In genomic region chr13:112800597-112801380, GRCm38 (mm10) we compare ENCODE assay signal across 8 mouse cellular contexts. TPM values are rescaled to one million over a fixed set of nuclear protein-coding genes. Genes with fewer than 3 reads are reported as not detected.
A peak's percentile ranks its signal among the peaks of the same experiment; 100 is the strongest.
DNase-seq lines count a peak whose midpoint lies in the region; ATAC-seq and TF ChIP-seq lines count a peak whose summit lies in the region.

Gene Plpp1 (plus strand): TSS chr13:112800792.

- peak within 1 kb of the TSS; percentile 87 for H3K4me2 ChIP-seq in embryonic facial prominence, embryonic 15.5 days (replicated peaks)
- H3K4me2 ChIP-seq in limb, embryonic 11.5 days (ENCODE audit: low read depth, severe bottlenecking): peak within 1 kb of the TSS; percentile 90
- H3K4me2 ChIP-seq in midbrain, embryonic 13.5 days (replicated peaks): peak within 1 kb of the TSS; percentile 85

- H3K27ac ChIP-seq in bone marrow macrophage, adult 2 months (ENCODE audit: insufficient read depth, low read depth, low read length): peak within 1 kb of the TSS; percentile 22
- peak within 1 kb of the TSS; percentile 96 for H3K27ac ChIP-seq in embryonic facial prominence, embryonic 15.5 days (replicated peaks)
- H3K27ac ChIP-seq in heart, adult 2 months: peak within 1 kb of the TSS; percentile 87
- peak within 1 kb of the TSS; percentile 67 for H3K27ac ChIP-seq in kidney, adult 2 months (ENCODE audit: insufficient read depth, low read depth, low read length)
- H3K27ac ChIP-seq in limb, embryonic 11.5 days (replicated peaks; ENCODE audit: low read depth, low read length): peak within 1 kb of the TSS; percentile 93
- H3K27ac ChIP-seq in midbrain, embryonic 13.5 days: peak within 1 kb of the TSS; percentile 95

- peak; percentile 97 for DNase-seq in 3134 (ENCODE audit: extremely low read depth, insufficient read length, low spot score)
- DNase-seq in heart, adult 2 months: peak; percentile 98
- DNase-seq in kidney, adult 2 months: peak; percentile 98
- DNase-seq in limb, embryonic 11.5 days (ENCODE audit: low spot score): peak; percentile 97
- DNase-seq in spleen, adult 12 weeks (ENCODE audit: low spot score): peak; percentile 87

- intact Hi-C loops in heart, adult 2 months (cut with DNase I): loop anchor here (2.0 kb wide), 5 partner anchors 22 to 126 kb away; partner anchors contain the start of genes Dhx29 and Mtrex

- peak; percentile 97 for ATAC-seq in embryonic facial prominence, embryonic 15.5 days (ENCODE audit: insufficient number of reproducible peaks, low FRiP score, low TSS enrichment, low read depth)
- ATAC-seq in limb, embryonic 11.5 days (ENCODE audit: insufficient number of reproducible peaks, low FRiP score, low TSS enrichment, low read depth): peak; percentile 97
- peak; percentile 98 for ATAC-seq in midbrain, embryonic 13.5 days

- no peaks in the 10 kb centered on the region for H3K9me3 ChIP-seq in embryonic facial prominence, embryonic 15.5 days (replicated peaks)
- no peaks in the 10 kb centered on the region for H3K9me3 ChIP-seq in limb, embryonic 11.5 days (ENCODE audit: control insufficient read depth, low read length)
- H3K9me3 ChIP-seq in midbrain, embryonic 13.5 days: no peaks in the 10 kb centered on the region

- H3K4me3 ChIP-seq in bone marrow macrophage, adult 2 months (ENCODE audit: insufficient read depth, low read length): peak within 1 kb of the TSS; percentile 76
- peak within 1 kb of the TSS; percentile 89 for H3K4me3 ChIP-seq in embryonic facial prominence, embryonic 15.5 days (replicated peaks)
- peak within 1 kb of the TSS; percentile 66 for H3K4me3 ChIP-seq in heart, adult 2 months
- peak within 1 kb of the TSS; percentile 80 for H3K4me3 ChIP-seq in kidney, adult 2 months (ENCODE audit: insufficient read depth, low read depth, low read length)
- H3K4me3 ChIP-seq in limb, embryonic 11.5 days (ENCODE audit: low read depth, low read length): peak within 1 kb of the TSS; percentile 73
- peak within 1 kb of the TSS; percentile 81 for H3K4me3 ChIP-seq in midbrain, embryonic 13.5 days (replicated peaks)

- peaks cover 2% of the 10 kb centered on the region for H3K79me2 ChIP-seq in heart, adult 2 months (replicated peaks; ENCODE audit: control insufficient read depth, insufficient read depth, low read length)

- TF ChIP-seq POLR2A in bone marrow macrophage, adult 2 months (IDR thresholded peaks at IDR 0.05; ENCODE audit: borderline replicate concordance, low read depth, low read length): no peak
- TF ChIP-seq POLR2A in heart, adult 2 months (IDR thresholded peaks at IDR 0.05; ENCODE audit: insufficient read depth, low read depth, low read length): peak; percentile 97
- TF ChIP-seq POLR2A in kidney, adult 2 months (IDR thresholded peaks at IDR 0.05; ENCODE audit: low read depth, low read length): peak; percentile 92

- H3K9ac ChIP-seq in embryonic facial prominence, embryonic 15.5 days: peak within 1 kb of the TSS; percentile 80
- peak within 1 kb of the TSS; percentile 87 for H3K9ac ChIP-seq in heart, adult 2 months (ENCODE audit: low read depth, low read length)
- peak within 1 kb of the TSS; percentile 68 for H3K9ac ChIP-seq in limb, embryonic 11.5 days (ENCODE audit: low read length)
- peak within 1 kb of the TSS; percentile 91 for H3K9ac ChIP-seq in midbrain, embryonic 13.5 days (replicated peaks)

- 0 out of 2 replicates have a peak, but pooled peaks have one; percentile 42 for TF ChIP-seq EP300 in heart, adult 2 months (IDR thresholded peaks at IDR 0.05; ENCODE audit: insufficient read depth, low read depth, low read length)

- H3K27me3 ChIP-seq in embryonic facial prominence, embryonic 15.5 days: no peaks in the 10 kb centered on the region
- H3K27me3 ChIP-seq in heart, adult 2 months (ENCODE audit: control insufficient read depth, insufficient read depth, low read length): no peaks in the 10 kb centered on the region
- H3K27me3 ChIP-seq in kidney, adult 2 months (replicated peaks; ENCODE audit: control insufficient read depth, insufficient read depth, low read length): no peaks in the 10 kb centered on the region
- H3K27me3 ChIP-seq in limb, embryonic 11.5 days (ENCODE audit: control insufficient read depth, insufficient read depth, low read length): no peaks in the 10 kb centered on the region
- no peaks in the 10 kb centered on the region for H3K27me3 ChIP-seq in midbrain, embryonic 13.5 days

- peaks cover 16% of the 10 kb centered on the region for H3K4me1 ChIP-seq in bone marrow macrophage, adult 2 months (ENCODE audit: control insufficient read depth, insufficient read depth, low read length)
- peaks cover 13% of the 10 kb centered on the region; the same call in 1 of the 2 replicates for H3K4me1 ChIP-seq in embryonic facial prominence, embryonic 15.5 days
- H3K4me1 ChIP-seq in heart, adult 2 months (ENCODE audit: control insufficient read depth, insufficient read depth, low read length): peaks cover 4% of the 10 kb centered on the region
- no peaks in the 10 kb centered on the region for H3K4me1 ChIP-seq in kidney, adult 2 months (ENCODE audit: control insufficient read depth, insufficient read depth, low read length)
- no peaks in the 10 kb centered on the region for H3K4me1 ChIP-seq in limb, embryonic 11.5 days (ENCODE audit: control insufficient read depth, insufficient read depth, low read length)
- peaks cover 25% of the 10 kb centered on the region for H3K4me1 ChIP-seq in midbrain, embryonic 13.5 days (replicated peaks)

- H3K36me3 ChIP-seq in embryonic facial prominence, embryonic 15.5 days: peaks cover 6% of the 10 kb centered on the region
- H3K36me3 ChIP-seq in heart, adult 2 months (ENCODE audit: control insufficient read depth, insufficient read depth, low read length): peaks cover 12% of the 10 kb centered on the region
- H3K36me3 ChIP-seq in kidney, adult 2 months (ENCODE audit: control insufficient read depth, insufficient read depth, low read length): peaks cover 3% of the 10 kb centered on the region
- no peaks in the 10 kb centered on the region; the same call in 1 of the 2 replicates for H3K36me3 ChIP-seq in limb, embryonic 11.5 days (ENCODE audit: control insufficient read depth, insufficient read depth, low read length)
- peaks cover 4% of the 10 kb centered on the region for H3K36me3 ChIP-seq in midbrain, embryonic 13.5 days

- WGBS in embryonic facial prominence, embryonic 15.5 days: under 1% methylated on average over 79 of the region's 83 CpGs
- under 1% methylated on average over 83 of the region's 83 CpGs for WGBS in heart, adult 2 months
- WGBS in kidney, adult 2 months: under 1% methylated on average over 83 of the region's 83 CpGs
- WGBS in limb, embryonic 11.5 days: under 1% methylated on average over 82 of the region's 83 CpGs
- under 1% methylated on average over 83 of the region's 83 CpGs for WGBS in midbrain, embryonic 13.5 days

- TF ChIP-seq CTCF in bone marrow macrophage, adult 2 months (IDR thresholded peaks at IDR 0.05; ENCODE audit: low read depth, low read length): no peak
- no peak for TF ChIP-seq CTCF in heart, adult 2 months (IDR thresholded peaks at IDR 0.05)
- TF ChIP-seq CTCF in kidney, adult 2 months (conservative IDR thresholded peaks at IDR 0.05; ENCODE audit: insufficient read depth, insufficient read length, low read depth, low read length): no peak

RNA-seq across cellular contexts. Expression of gene Plpp1, which starts in this region (rescaled TPM):
- 1.2 and 1.8 TPM in 2 replicates for polyA plus RNA-seq in bone marrow macrophage, adult 2 months (2012; ENCODE audit: insufficient read depth, insufficient read length, missing spikeins)
- polyA plus RNA-seq in embryonic facial prominence, embryonic 15.5 days (2015; fragmentation: Nextera tagmentation; extraction: Ambion mirVana): 68.1 and 71.6 TPM in 2 replicates
- total RNA-seq in heart, adult 2 months (2021): 10 to 100 TPM; 51.5 to 51.6 TPM
- polyA plus RNA-seq in heart, adult 2 months (2012; rRNA removed): 70.0 and 106 TPM in 2 replicates
- 98.1 and 123 TPM in 2 replicates for polyA plus RNA-seq in kidney, adult 2 months (2012; rRNA removed)
- polyA plus RNA-seq in limb, embryonic 11.5 days (2014; fragmentation: Nextera tagmentation; extraction: Ambion mirVana): 21.7 and 22.4 TPM in 2 replicates
- polyA plus RNA-seq in midbrain, embryonic 13.5 days (2015; fragmentation: Nextera tagmentation; extraction: Ambion mirVana): 35.3 and 39.6 TPM in 2 replicates

Comparison
In these comparisons a context has a peak if more than half of its experiments do, and no peak if none do; other contexts are left out.
1. Peak in every context shown above with its lines: DNase-seq, ATAC-seq, H3K4me3 ChIP-seq and H3K27ac ChIP-seq.
2. H3K27ac ChIP-seq: peak in every context shown above with its lines; median percentile 96 in embryonic facial prominence, embryonic 15.5 days; 95 in midbrain, embryonic 13.5 days; 93 in limb, embryonic 11.5 days; 87 in heart, adult 2 months; 67 in kidney, adult 2 months; 22 in bone marrow macrophage, adult 2 months.